Mouse (Mus musculus) cerebellum, adult 8-10 months (tissue): Measurements from ENCODE around the gene B4galnt2.
A peak's percentile ranks its signal among the peaks of the same experiment; 100 is the strongest.
"Not testable (repeated sequence)": the region's sequence is repeated elsewhere in the genome, so short reads cannot be mapped to it uniquely, and the experiment has no call there.

ENCODE experiments used
- DNase-seq: peaks from one replicate; pipeline ENCODE4 v3.0.0; 2022

The B4galnt2 gene

DNA sequence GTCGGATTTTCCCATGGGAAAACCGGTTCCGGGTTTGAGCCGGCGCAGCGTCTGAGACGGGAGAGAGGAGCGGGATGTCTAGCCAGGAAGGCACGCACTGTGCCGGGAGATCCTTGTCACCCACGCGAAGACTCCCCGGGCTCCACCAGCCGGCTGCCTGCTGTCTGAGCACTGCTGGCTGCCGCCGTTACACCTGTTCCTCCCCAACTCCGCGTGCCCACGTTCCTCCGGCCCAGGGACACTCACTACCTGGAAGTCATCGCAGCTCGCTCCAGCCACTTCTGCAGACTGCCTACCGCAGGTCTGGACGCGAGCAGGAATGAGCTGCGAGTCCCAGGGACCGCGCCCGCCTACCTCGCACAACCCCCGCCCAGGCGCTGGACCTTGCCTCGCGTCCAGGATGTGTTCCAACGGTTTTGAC lies at the start of gene B4galnt2:
TSS of gene B4galnt2 (minus strand) at position 321 of the 421 bp plus-strand sequence.
- DNase-seq: no peak

DNA sequence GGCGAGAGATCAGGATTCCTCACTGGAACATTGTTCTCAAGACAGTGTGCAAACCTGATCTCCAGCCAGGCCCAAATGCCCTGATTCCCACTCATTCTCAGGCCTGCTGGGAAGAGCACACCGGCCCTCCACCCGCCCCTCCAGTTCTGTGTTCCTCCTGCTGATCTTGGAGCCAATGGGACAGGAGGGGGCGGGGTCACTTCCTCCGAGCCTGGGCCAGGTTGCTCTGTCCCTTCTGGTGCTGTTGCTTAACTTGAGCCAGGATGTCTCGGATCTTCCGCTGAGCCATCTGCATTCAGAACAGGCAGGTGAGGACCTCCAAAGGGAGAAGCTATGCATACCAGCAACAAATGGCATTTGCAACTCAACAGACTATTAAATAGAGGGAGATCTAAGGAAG lies 48.6 kb upstream of the B4galnt2 start:
- peak; percentile 6 for DNase-seq

DNA sequence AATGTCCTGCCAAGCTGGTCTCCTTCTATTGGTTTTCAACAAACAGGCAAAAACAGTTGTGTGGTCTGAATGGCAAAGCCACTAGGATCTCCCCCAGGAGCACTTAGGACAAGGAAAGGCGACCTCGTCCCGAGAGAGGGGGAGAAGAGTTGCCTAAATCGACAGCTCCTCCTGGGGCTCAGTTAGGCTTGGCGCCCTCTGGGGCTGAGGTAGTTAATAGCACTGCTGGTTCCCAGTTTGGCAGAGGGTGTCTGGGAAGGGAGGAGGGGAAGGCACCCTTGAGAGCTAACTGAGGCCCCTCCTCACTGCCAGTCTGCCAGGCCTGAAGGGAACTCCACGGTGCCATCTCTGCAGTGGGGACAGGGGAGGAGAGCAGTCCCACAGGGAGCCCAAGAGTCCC lies 44.5 kb upstream of the B4galnt2 start:
- DNase-seq: no peak

DNA sequence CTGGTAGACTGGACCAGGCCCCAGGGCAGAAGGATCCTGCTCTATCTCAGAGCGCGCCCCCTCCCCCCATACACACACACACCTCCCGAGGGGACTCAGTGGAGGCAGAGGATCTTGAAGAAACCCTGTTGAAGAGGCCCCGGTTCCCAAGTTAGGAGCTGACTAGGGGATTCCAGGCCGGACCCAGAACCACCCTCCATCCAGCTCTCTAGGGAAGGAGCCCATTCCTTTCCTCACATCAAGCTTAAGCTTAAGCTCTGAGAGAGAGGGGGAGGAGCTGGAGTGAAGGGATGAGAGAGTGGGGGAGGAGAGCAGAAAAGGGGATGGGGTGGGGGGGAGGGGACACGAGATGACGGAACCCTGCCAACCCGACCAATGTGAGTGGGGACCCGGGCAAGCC lies 43.6 kb upstream of the B4galnt2 start:
- no peak for DNase-seq

DNA sequence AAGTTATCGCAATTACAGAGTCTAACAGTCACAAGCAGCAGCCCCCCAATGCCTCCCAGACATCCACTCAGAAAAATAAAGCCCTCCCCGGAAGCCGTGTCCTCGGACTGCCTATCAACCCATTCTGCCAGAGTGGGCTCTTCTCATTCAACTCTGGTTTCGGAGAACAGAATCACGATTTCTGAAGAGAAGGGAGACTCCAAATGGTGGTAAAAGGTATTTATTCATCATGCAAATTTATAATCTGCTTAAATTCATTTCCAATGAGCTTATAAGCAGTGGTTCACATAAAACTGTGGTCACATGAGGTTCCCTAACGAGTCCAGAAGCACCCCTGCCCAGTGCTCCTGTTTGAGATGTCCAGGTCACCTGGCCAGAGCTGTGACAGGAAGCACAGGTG lies 42.7 kb upstream of the B4galnt2 start:
- no peak for DNase-seq

DNA sequence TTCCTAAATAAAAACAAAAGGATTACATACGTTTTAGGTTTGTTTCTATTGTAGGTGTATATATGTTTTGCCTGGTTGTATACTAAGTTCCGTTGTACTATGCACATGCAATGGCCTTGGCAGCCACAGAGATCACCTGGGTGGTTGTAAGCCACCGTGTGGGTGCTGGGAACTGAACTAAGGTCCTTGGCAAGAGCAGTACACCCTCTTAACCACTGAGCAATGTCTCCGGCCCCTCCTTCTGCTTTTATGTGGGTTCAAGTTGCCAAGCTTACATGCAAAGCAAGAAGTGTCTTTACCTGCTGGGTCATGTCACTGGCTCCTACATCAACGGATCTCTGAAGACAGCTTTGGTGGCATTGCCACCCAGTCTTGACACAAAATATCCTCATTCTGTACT lies 38.6 kb upstream of the B4galnt2 start:
- DNase-seq: no peak

DNA sequence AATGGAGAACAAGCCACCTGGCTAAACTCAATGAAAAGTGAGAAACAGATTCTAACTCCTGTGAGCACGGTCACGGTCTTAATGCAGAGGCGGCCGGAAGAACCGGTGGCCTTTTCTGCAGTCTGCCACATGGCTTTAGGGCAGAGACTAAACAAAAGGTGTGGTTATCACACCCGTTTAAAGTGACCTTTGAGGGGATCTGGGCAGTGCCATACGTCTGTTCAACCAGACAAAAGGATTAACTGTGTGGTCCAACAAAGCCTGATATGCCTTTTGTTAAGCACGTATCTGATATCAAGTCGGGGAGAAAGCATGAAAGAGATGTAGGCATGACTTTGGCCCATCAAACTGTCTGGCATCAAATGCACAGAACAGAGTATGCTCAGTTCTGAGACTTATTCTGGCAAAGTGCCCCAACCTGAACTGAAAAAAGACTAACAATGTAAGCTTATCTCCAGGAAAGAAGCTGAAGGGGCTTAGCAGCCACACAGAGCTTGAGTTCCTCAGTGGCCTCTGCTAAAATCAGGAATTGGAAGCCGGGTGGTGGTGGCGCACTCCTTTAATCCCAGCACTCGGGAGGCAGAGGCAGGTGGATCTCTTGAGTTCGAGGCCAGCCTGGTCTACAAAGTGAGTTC lies 31.3 kb upstream of the B4galnt2 start:
- no peak for DNase-seq

DNA sequence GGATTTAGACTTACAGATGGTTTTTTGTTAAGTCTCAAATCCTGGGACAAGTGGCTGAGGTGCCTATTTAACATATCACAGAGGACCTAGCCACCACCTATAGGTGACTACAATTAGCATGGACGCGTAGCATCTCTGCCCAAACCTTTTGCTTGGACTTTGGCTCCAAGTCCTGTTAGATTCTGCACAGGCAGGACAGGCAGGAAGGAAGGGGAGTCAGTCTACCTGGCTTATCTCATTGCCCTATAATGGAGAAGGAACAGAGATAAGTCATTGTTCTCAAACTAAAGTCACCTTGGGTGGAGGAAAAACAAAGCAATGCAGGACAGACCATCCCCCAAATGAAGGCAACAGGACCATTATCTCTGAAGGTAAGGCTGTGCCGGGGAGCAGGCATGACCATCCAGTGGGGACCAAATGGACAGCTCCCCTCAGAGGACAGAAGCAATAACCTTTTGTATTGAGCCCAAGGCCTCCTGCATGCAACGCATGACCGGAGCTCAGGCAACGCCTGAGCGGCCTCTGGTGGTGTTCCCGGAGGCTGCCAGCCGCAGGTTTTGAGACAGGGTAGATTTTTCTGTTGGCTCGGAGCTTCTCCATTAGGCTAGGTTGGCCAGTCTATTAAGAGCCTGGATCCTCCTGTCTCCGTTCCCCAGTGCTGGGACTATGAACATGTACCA lies 25.3 kb upstream of the B4galnt2 start:
- DNase-seq: no peak

DNA sequence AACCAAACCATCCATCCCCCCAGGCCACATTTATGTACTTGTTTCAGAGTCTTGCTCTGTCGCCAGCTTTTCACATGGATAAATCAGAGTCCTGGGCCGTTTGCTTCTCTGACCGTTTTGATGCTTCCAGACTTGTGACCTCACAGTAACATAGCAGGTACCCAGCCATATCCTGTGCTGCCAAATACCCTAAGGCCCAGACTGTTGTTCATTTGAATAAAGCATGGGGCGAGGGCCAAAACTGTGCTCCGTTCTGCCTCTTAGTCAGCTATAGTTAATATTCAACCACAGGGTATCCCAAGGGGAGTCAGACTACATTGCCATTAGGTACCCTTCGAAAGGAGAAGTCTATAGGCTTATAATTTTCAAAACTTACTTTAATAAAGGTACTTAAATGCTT lies 21.7 kb upstream of the B4galnt2 start:
- no peak for DNase-seq

DNA sequence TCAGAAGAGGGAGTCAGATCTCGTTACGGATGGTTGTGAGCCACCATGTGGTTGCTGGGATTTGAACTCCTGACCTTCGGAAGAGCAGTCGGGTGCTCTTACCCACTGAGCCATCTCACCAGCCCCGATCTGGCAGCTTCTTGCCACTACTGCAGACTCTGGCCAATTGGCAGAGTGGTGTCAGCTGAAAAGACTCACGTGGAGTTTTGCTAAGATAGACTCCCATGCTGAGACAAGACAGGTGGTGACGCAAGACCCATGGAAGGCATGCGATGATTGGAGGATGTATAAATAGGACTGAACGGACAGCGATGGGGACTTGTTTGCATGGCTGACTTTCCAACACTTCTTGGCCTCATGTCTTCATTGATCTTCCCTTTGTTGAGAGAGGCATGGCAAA lies 17.5 kb upstream of the B4galnt2 start:
- not testable (repeated sequence) for DNase-seq

DNA sequence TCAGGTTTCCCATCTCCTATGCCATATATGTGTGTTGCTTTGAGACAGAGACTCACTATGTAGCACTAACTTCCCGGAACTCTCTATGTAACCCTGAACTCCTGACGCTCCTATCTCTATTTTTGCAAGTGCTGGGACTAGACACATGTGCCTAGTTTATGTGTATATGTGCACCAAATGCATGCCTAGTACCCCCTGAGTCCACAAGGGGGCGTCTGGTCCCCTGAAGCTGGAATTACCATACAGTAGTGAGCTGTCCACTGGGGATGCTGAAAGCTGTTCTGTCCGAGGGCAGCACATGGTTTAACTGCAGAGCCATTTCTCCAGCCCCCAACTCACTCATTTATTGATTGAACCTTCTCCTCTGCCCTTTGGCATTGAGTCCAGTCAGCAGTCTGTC lies 11.7 kb upstream of the B4galnt2 start:
- no peak for DNase-seq

DNA sequence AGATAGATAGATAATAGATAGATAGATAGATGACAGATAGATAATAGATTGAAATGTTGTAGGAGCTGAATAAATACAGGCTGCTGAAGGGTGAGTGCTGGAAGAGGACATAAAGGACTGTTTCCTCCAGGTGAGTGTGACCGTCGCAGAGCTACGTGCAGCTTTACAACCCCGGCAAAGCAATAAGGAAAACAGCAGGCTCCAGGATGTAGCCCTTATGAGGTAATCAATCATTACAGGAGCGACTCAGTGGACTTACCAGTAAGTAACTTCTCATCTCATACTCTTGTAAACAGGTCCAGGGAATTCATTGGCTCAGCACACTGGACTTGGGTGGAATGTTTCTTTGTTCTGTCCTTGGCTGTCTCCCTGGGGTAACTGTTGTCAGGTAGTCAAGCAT lies 11.3 kb upstream of the B4galnt2 start:
- no peak for DNase-seq

DNA sequence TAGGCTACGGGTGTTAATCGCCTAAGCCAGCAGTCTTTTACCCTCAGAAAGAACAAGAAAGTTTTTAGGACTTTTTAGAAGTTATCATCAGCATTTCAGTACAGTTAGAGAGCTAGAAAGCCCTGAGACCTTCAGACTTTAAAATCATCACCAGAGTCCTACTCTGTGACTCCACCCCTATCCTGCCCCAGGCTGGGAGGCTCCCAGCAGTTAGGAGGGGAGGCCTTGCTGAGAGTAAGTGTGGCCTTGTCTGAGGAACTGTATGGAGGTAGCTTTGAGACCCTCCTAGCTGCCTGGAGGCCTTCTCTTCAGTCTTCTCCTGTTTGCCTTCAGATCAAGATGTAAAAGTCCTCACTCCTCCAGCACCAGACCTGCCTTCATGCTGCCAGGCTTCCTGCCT lies 9.5 kb upstream of the B4galnt2 start:
- DNase-seq: no peak

DNA sequence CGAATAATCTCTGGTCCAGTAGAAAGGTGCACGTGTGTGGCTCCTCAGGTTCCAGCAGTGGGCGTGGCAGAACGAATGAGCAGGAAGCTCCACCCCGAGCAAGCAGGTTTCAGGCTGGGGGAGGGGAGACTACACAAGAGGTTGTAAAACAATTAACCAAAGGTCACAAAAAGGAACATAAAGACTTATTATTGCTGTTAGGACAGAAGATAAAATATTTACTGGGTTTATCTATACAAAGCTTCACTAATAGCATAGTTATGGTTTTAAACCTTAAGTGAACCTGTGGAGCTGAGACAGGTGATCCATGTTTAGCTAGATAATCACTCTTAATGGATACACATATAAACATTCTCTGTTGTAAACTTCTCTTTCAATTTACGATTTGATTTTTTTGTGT lies 8.8 kb upstream of the B4galnt2 start:
- DNase-seq: not testable (repeated sequence)

DNA sequence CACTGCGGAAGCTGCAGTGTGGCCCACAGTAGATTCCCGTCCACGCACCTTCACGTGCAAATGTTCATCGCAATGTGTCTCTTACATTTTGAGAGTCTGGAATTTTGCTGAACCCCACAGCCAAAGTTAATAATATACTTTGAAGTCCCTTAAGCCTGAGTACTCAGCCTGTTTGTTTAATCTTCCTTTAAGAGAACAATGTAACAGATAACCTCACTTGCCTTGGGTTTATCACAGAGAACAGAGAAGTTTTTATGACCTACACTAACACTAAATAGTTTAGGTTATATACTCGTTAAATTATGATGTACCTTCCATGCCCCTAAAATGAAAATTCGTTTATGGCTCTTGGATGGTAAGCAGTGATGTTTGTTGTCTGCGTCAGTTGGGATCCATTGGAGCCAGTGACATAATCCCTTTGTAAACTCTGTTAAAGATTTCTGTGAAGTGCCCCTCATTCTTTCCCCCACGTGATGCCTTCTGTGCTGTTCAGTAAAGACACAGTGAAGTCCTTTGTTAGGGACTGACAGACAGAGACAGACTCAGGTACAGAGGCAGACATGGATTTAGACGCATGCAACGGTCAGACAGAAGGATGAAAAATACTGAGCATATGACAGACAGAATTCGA lies 7.4 kb upstream of the B4galnt2 start:
- DNase-seq: no peak

DNA sequence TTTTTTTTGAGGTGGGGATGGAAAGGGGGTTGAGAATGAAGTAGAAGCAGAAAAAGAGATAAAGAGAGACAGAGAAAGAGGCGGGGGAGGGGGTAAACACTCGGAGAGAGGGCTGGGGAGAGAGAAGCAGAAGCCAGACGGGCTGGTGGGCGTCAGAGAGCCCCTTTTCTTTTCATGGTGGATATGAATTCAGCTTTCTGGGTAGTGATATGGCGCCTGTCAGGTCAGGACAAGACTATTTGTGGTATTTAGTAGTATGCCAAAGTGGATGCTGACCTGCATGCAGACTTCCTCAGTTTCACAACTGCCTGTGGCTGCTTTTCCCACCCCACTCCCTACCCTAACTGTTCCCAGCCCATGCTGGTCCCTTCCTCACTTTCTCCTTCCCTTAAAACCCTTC lies 1.7 kb upstream of the B4galnt2 start:
- no peak for DNase-seq

DNA sequence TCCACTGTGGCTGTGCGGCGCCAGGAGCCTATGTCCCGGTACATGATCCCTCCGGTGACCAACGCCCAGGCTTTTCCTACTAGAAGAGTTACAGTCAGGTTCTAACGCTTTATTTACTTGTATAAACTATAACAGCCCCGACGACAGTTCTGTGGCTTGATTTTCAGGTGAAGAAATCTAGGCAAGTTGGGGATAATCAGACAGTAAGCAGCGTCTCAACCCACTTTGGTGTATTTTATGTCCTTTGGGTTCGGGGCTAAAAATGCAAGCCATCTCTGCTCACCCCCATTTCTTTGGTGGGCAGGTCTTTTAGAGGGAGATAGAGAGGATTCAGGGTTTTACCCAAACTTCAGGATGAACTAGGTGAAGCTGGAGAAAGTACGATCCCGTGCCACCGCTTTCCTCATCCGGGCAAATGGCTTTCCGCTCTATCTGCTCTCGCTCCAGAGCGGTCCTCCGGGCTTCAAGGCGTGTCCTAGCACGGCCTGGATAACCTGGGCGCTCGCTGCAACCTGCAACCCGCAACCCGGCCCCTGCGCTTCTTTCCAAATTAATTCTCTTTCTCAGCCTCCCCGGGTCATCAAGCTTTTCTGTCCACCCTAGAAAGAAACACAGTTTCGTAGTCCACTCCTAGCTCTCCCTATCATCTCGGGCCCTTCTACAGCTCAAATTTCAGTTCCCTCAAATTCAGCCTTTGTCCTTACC lies 467 bp upstream of the B4galnt2 start:
- DNase-seq: no peak

DNA sequence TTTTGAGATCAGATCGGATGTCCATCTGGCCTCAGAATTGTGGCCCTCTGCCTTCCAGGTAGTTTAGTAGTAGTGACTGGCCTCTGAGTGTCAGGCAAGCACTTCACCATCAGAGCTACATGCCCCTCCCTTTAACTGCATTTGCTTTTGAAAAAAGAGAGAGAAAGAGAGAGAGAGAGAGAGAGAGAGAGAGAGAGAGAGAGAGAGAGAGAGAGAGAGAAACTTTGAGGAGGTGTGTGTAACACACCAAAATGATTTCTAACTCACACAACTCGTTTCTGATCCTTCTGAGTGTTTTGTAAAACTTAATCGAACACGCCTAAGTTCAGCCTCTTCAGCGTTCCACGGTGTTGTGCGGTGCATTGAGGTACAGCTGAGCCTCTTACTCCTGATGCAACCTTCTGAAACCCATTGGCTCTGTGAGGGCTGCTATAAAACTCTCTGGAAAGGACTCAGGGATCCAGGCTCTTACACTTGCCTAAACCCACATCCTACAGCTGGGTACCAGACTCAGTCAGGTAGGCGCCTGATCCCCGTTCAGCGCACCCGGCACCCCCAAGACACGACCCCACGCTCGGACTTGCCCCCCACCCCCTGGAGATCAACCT lies 628 bp downstream of the B4galnt2 start:
- DNase-seq: no peak

DNA sequence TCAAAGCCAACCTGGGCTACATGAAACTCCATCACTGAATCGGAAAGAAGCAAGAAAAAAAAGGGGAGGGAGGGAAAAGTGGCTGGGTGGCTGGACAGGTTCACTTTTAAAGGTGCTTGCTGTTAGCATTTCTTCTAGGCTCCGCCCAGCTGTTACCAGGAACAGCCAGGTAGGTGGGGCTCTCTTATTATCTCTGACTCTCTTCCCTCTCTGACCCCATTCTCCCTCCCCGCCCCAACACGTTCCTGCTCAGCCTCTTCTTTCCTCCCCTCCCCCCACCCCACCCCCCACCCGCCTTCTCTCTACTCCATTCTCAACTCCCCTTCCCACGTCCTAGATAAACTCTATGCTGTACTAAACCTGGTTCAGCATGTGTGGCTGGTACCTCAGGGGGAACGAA lies 3.1 kb downstream of the B4galnt2 start:
- no peak for DNase-seq

DNA sequence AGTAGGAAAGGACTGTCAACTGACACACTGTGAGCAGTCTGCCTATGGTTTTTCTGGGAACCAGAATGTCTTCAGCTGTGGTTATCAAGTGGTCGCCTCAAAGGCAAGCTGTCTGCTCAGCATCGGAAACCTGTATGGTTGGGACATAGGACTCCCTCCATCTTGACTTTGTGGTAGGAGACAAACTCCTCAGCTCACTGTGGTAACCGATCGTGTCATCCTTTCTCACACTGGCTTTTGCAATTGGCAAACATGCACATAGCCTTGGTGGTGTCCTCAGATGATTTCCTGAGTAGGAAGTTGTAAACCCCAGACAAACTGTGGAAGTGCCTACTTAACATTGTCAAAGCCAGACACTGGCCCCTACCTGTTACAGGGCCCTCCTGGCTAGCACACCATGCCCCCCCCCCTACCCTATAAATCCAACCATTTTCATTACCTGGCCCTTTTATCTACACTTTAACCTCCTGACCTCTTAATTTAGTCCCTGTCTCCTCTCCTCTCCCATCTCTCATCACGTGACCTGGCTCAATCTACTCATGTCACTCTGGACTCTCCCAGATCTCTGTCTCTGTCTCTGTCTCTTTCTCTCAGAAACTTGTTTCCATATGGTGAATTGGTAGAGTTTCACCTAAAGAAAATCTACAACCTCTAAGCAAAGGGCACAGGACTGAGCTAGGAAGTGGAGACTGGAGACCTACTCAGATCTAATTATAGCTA lies 6.7 kb downstream of the B4galnt2 start:
- DNase-seq: no peak

DNA sequence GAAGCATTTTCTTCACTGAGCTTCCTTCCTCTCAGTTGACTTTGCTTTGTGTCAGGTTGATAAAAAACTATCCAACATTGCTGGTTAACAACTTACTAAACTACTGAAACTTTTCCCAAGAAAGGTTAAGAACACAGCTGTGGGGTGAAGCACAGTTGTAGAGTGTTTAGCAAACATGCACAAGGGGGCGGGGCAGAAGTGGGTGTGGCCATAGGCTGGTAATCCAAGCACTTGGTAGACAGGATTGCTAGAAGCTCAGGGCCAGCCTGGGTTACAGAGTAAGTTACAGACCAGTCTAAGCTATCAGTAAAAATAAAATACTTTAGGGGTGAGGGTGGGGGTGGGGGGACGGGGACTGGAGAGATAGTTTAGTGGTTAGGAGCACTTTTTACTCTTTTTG lies 10.4 kb downstream of the B4galnt2 start:
- no peak for DNase-seq

DNA sequence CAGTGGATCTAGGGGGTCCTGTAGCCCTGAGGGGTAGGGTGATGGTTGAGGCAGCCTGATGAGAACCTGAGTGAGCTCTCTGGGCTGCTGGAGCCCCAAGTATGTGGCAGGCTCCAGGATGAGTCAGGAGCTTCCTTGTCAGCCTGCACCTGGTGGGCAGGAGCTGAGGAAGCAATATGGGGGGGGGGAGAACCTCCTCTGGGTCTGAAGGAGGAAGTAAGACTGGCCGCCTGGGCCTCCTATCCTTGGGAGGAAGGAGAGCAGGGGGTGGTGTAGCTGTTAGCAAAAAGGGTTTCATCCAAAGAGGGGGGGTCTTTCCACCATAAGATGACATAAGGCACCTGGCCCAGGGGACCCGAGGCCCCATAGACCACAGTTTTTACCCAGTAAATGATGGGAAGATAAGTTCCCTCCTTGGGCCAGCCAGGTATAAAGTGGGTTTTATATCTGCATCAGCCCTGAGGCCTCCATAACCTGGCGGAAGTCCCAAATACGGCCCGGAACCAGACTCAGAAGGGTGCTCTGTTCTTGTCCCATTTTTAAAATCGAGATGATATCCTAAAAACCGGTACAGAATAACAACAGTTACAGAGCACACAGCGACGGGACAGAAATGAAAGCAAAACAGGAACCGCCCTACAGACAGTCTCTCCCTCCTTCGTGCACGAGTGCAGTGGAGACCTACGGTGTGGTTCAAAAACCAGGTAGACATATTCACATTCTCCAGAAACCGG lies 18.1 kb downstream of the B4galnt2 start:
- no peak for DNase-seq
